In the genomic region with DNA sequence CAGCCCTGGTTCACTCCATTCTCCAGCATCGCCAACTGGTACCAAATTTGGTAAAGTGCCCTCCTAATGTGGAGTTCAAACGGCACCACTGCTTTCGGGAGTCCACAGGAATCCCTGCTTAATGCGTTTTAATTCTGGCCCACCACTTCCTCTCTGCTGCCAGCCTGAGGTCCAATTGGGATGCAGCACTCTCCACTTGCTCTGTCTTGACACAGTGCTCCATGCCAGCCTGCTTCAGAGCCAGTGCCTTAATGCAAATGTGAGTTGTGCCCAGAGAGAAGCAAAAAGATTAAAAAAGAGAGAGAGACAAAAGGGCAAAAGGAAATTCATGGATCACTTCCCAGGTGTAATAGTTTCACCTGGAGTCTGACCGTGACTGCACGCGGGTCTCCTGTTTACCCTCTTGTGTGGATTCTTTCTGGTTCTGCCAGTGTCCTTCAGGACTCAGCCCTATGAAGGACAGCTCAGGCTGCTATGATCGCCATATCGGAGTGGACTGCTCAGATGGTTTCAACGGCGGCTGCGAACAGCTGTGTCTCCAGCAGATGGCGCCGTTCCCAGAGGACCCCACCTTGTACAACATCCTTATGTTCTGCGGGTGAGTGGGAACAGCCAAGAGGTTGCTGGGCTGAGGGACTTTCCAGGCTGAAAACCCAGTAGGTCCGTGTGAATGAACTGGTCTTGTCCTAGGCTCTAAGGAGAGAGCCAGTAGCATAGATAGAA, we compare ENCODE assay signal across 8 mouse cellular contexts.
A peak's percentile ranks its signal among the peaks of the same experiment; 100 is the strongest.
DNase-seq lines count a peak whose midpoint lies in the region; ATAC-seq and TF ChIP-seq lines count a peak whose summit lies in the region.

No protein-coding gene starts in this region.

- DNase-seq in thymus, postnatal 4 days: peak; percentile 42
- no peak for DNase-seq in thymus, adult 18-20 months
- DNase-seq in embryo, embryonic 11 days: peak; percentile 70
- peak; percentile 7 to 56 for DNase-seq in heart, adult 2 months
- peak; percentile 31 for DNase-seq in liver, postnatal 0 days
- no peak for DNase-seq in B cell, adult 2 months

- intact Hi-C loops in heart, adult 2 months (cut with DNase I): no loop called here

- H3K4me3 ChIP-seq in heart, adult 2 months: no peak overlapping the region
- H3K4me3 ChIP-seq in kidney, embryonic 15.5 days (replicated peaks): no peak overlapping the region
- H3K4me3 ChIP-seq in liver, postnatal 0 days (ENCODE audit: low read depth, low read length): no peak overlapping the region
- no peak overlapping the region for H3K4me3 ChIP-seq in neural tube, embryonic 15.5 days (replicated peaks)

- no peaks in the 10 kb centered on the region for H3K27me3 ChIP-seq in heart, adult 2 months (ENCODE audit: control insufficient read depth, insufficient read depth, low read length)
- H3K27me3 ChIP-seq in kidney, embryonic 15.5 days: no peaks in the 10 kb centered on the region
- no peaks in the 10 kb centered on the region for H3K27me3 ChIP-seq in liver, postnatal 0 days (ENCODE audit: insufficient read depth, low read length)
- no peaks in the 10 kb centered on the region for H3K27me3 ChIP-seq in neural tube, embryonic 15.5 days (replicated peaks)

- H3K9me3 ChIP-seq in kidney, embryonic 15.5 days (replicated peaks): no peaks in the 10 kb centered on the region
- no peaks in the 10 kb centered on the region for H3K9me3 ChIP-seq in liver, postnatal 0 days (ENCODE audit: low read length)
- H3K9me3 ChIP-seq in neural tube, embryonic 15.5 days (replicated peaks): no peaks in the 10 kb centered on the region

- H3K27ac ChIP-seq in heart, adult 2 months: no peak overlapping the region
- H3K27ac ChIP-seq in kidney, embryonic 15.5 days: no peak overlapping the region
- H3K27ac ChIP-seq in liver, postnatal 0 days (ENCODE audit: low read depth): no peak overlapping the region
- no peak overlapping the region for H3K27ac ChIP-seq in neural tube, embryonic 15.5 days (replicated peaks)

- H3K79me2 ChIP-seq in heart, adult 2 months (replicated peaks; ENCODE audit: control insufficient read depth, insufficient read depth, low read length): no peaks in the 10 kb centered on the region

- peak; percentile 79; the same call in 1 of the 2 replicates for ATAC-seq in kidney, embryonic 15.5 days (replicated peaks; ENCODE audit: low FRiP score)
- ATAC-seq in liver, postnatal 0 days: no peak
- ATAC-seq in neural tube, embryonic 15.5 days (ENCODE audit: low FRiP score): peak; percentile 70; the same call in 1 of the 2 replicates

- 0 out of 2 replicates have a peak overlapping the region, but pooled peaks have one; percentile 4 for H3K4me2 ChIP-seq in kidney, embryonic 15.5 days
- H3K4me2 ChIP-seq in liver, postnatal 0 days (ENCODE audit: low read depth, low read length): no peak overlapping the region
- no peak overlapping the region for H3K4me2 ChIP-seq in neural tube, embryonic 15.5 days

- TF ChIP-seq CTCF in heart, adult 2 months (IDR thresholded peaks at IDR 0.05): peak; percentile 65
- TF ChIP-seq CTCF in liver, postnatal 0 days (IDR thresholded peaks at IDR 0.05; ENCODE audit: low read depth): peak; percentile 56

- WGBS in heart, adult 2 months: 37% methylated on average over 16 of the region's 16 CpGs
- WGBS in kidney, embryonic 15.5 days: 32% methylated on average over 16 of the region's 16 CpGs
- WGBS in liver, postnatal 0 days (ENCODE audit: insufficient replicate concordance): 29% methylated on average over 16 of the region's 16 CpGs
- 35% methylated on average over 16 of the region's 16 CpGs for WGBS in neural tube, embryonic 15.5 days

- TF ChIP-seq EP300 in heart, adult 2 months (IDR thresholded peaks at IDR 0.05; ENCODE audit: insufficient read depth, low read depth, low read length): no peak
- TF ChIP-seq EP300 in liver, postnatal 0 days (IDR thresholded peaks at IDR 0.05; ENCODE audit: low read depth): no peak

- no peak overlapping the region for H3K9ac ChIP-seq in heart, adult 2 months (ENCODE audit: low read depth, low read length)
- no peak overlapping the region for H3K9ac ChIP-seq in kidney, embryonic 15.5 days
- no peak overlapping the region for H3K9ac ChIP-seq in liver, postnatal 0 days (replicated peaks)
- no peak overlapping the region for H3K9ac ChIP-seq in neural tube, embryonic 15.5 days (replicated peaks)

- H3K36me3 ChIP-seq in heart, adult 2 months (ENCODE audit: control insufficient read depth, insufficient read depth, low read length): no peaks in the 10 kb centered on the region
- H3K36me3 ChIP-seq in kidney, embryonic 15.5 days: no peaks in the 10 kb centered on the region
- no peaks in the 10 kb centered on the region for H3K36me3 ChIP-seq in liver, postnatal 0 days (replicated peaks; ENCODE audit: insufficient read depth, low read length)
- H3K36me3 ChIP-seq in neural tube, embryonic 15.5 days: peaks cover 20% of the 10 kb centered on the region

- TF ChIP-seq POLR2A in heart, adult 2 months (IDR thresholded peaks at IDR 0.05; ENCODE audit: insufficient read depth, low read depth, low read length): no peak

- H3K4me1 ChIP-seq in heart, adult 2 months (ENCODE audit: control insufficient read depth, insufficient read depth, low read length): no peaks in the 10 kb centered on the region
- H3K4me1 ChIP-seq in kidney, embryonic 15.5 days: 0 out of 2 replicates have a peak, but pooled peaks cover 2% of the 10 kb centered on the region
- H3K4me1 ChIP-seq in liver, postnatal 0 days (ENCODE audit: insufficient read depth): no peaks in the 10 kb centered on the region
- peaks cover 9% of the 10 kb centered on the region for H3K4me1 ChIP-seq in neural tube, embryonic 15.5 days

Comparison
In these comparisons a context has a peak if more than half of its experiments do, and no peak if none do; other contexts are left out.
1. DNase-seq: peak in thymus, postnatal 4 days (single experiment), embryo, embryonic 11 days (single experiment), heart, adult 2 months (2 of 2) and liver, postnatal 0 days (single experiment); none in thymus, adult 18-20 months (0 of 2) and B cell, adult 2 months (0 of 2).